Mouse (Mus musculus) stomach, embryonic 16.5 days (tissue): ENCODE data around the gene Cftr. TPM values are rescaled to one million over a fixed set of nuclear protein-coding genes. Genes with fewer than 3 reads are reported as not detected.

Source experiments
- ATAC-seq: fragments of 200-750 bp; cut with Nextera tagmentation; 2 replicates; pipeline ENCODE4 v1.8.0; 2017; ENCODE audit warnings: moderate number of reproducible peaks, moderate TSS enrichment; ENCODE audit not compliant: insufficient read depth, low FRiP score
- H3K27ac ChIP-seq: fragments of 300-500 bp; sonication (generic); 2 replicates; pipeline ENCODE4 v1.5.1; 2014; ENCODE audit warnings: low read length
- H3K27me3 ChIP-seq: fragments of 300-500 bp; sonication (generic); 2 replicates; pipeline ENCODE4 v1.6.1; 2014; ENCODE audit warnings: low read length, control low read depth, mixed read lengths; ENCODE audit not compliant: control insufficient read depth, insufficient read depth
- H3K36me3 ChIP-seq: fragments of 300-500 bp; sonication (generic); 2 replicates; pipeline ENCODE4 v1.6.1; 2014; ENCODE audit warnings: low read length; ENCODE audit not compliant: control insufficient read depth, insufficient read depth
- H3K4me1 ChIP-seq: fragments of 300-500 bp; sonication (generic); 2 replicates; pipeline ENCODE4 v1.6.1; 2014; ENCODE audit warnings: low read length, control low read depth, mixed read lengths; ENCODE audit not compliant: control insufficient read depth, insufficient read depth
- H3K4me2 ChIP-seq: fragments of 300-500 bp; sonication (generic); 2 replicates; pipeline ENCODE4 v1.6.1; 2014; ENCODE audit warnings: low read depth, low read length, mixed read lengths
- H3K4me3 ChIP-seq: fragments of 300-500 bp; sonication (generic); replicated peaks from 2 replicates; pipeline ENCODE4 v1.5.1; 2014; ENCODE audit warnings: mild to moderate bottlenecking, low read length
- H3K9ac ChIP-seq: fragments of 300-500 bp; sonication (generic); 2 replicates; pipeline ENCODE4 v1.6.1; 2014; ENCODE audit warnings: low read length
- H3K9me3 ChIP-seq: fragments of 300-500 bp; sonication (generic); replicated peaks from 2 replicates; pipeline ENCODE4 v1.6.1; 2016; ENCODE audit warnings: low read length, control low read depth; ENCODE audit not compliant: control insufficient read depth
- WGBS: fragments of 180-500 bp; shearing (Covaris S2); extraction: QIAGEN DNeasy Blood & Tissue Kit; methylation state at CpG from one replicate; pipeline ENCODE4 v1.1.7; 2014; 5-methylcytosine and 5-hydroxymethylcytosine counted together
- polyA plus RNA-seq: library from polyadenylated mRNA; unstranded; fragments of >200 nt; fragmentation: Nextera tagmentation; extraction: Ambion mirVana; gene quantifications from 2 replicates; pipeline ENCODE4 v1.2.1, GENCODE M21; 2015

Gene Cftr
- 3.9 and 4.4 TPM in 2 replicates for polyA plus RNA-seq

GRCm38 (mm10) chr6:18170311-18170922 lies at the start of gene Cftr:
Gene Cftr, plus strand, starts transcription at chr6:18170687.
- 2% methylated on average over 38 of the region's 45 CpGs for WGBS
- H3K4me2 ChIP-seq: peak within 1 kb of the TSS; percentile 87
- no peaks in the 10 kb centered on the region for H3K36me3 ChIP-seq

GRCm38 (mm10) chr6:18127206-18127983 lies 43.1 kb upstream of the Cftr start:
- Histone ChIP-seq H3K27me3 (no peaks in the 10 kb centered on the region), H3K27ac (no peak overlapping the region), H3K36me3 (no peaks in the 10 kb centered on the region), H3K4me1 (no peaks in the 10 kb centered on the region), H3K4me3 (no peak overlapping the region), H3K9me3 (no peaks in the 10 kb centered on the region), H3K4me2 (no peak overlapping the region), H3K9ac (no peak overlapping the region)
- 64% methylated on average over 2 of the region's 2 CpGs for WGBS
- no peak for ATAC-seq

More at GRCm38 (mm10) chr6:18170311-18170922, at the start of gene Cftr:
- Histone ChIP-seq H3K9ac (peak within 1 kb of the TSS; percentile 75), H3K4me3 (peak within 1 kb of the TSS; percentile 59), H3K27me3 (no peaks in the 10 kb centered on the region), H3K27ac (no peak within 1 kb of the TSS; the same call in 1 of the 2 replicates), H3K4me1 (peaks cover 2% of the 10 kb centered on the region; the same call in 1 of the 2 replicates), H3K9me3 (no peaks in the 10 kb centered on the region)
- ATAC-seq: peak; percentile 86

- WGBS: 39% methylated on average over 4 of the region's 4 CpGs
- H3K4me3 ChIP-seq: no peak overlapping the region
- H3K27me3 ChIP-seq: no peaks in the 10 kb centered on the region
- H3K9ac ChIP-seq: no peak overlapping the region
- H3K36me3 ChIP-seq: no peaks in the 10 kb centered on the region
- no peak overlapping the region for H3K27ac ChIP-seq
- ATAC-seq: no peak
- H3K4me2 ChIP-seq: no peak overlapping the region
- H3K9me3 ChIP-seq: no peaks in the 10 kb centered on the region
- no peaks in the 10 kb centered on the region for H3K4me1 ChIP-seq
Measured at GRCm38 (mm10) chr6:18128059-18128458, 42.4 kb upstream of the Cftr start.

GRCm38 (mm10) chr6:18135246-18135645 lies 35.2 kb upstream of the Cftr start:
- Histone ChIP-seq H3K36me3 (no peaks in the 10 kb centered on the region), H3K9ac (no peak overlapping the region), H3K4me2 (no peak overlapping the region), H3K27ac (no peak overlapping the region), H3K9me3 (no peaks in the 10 kb centered on the region), H3K4me1 (no peaks in the 10 kb centered on the region), H3K4me3 (no peak overlapping the region), H3K27me3 (no peaks in the 10 kb centered on the region)
- 32% methylated on average over 1 of the region's 1 CpGs for WGBS
- no peak for ATAC-seq

GRCm38 (mm10) chr6:18153031-18153430 lies 17.5 kb upstream of the Cftr start:
- 58% methylated on average over 4 of the region's 4 CpGs for WGBS
- H3K4me2 ChIP-seq: no peak overlapping the region
- no peak for ATAC-seq

GRCm38 (mm10) chr6:18169618-18170017 lies 869 bp upstream of the Cftr start:
- WGBS: 77% methylated on average over 1 of the region's 1 CpGs
- no peak overlapping the region for H3K4me3 ChIP-seq
- ATAC-seq: no peak
- peaks cover 2% of the 10 kb centered on the region; the same call in 1 of the 2 replicates for H3K4me1 ChIP-seq
- peak overlapping the region; percentile 87 for H3K4me2 ChIP-seq
- H3K9ac ChIP-seq: no peak overlapping the region
- no peaks in the 10 kb centered on the region for H3K9me3 ChIP-seq
- no peaks in the 10 kb centered on the region for H3K36me3 ChIP-seq
- no peaks in the 10 kb centered on the region for H3K27me3 ChIP-seq
- no peak overlapping the region for H3K27ac ChIP-seq

More at GRCm38 (mm10) chr6:18153031-18153430, 17.5 kb upstream of the Cftr start:
- H3K36me3 ChIP-seq: no peaks in the 10 kb centered on the region
- H3K27ac ChIP-seq: no peak overlapping the region
- H3K4me3 ChIP-seq: no peak overlapping the region
- no peaks in the 10 kb centered on the region for H3K4me1 ChIP-seq
- no peaks in the 10 kb centered on the region for H3K9me3 ChIP-seq
- no peak overlapping the region for H3K9ac ChIP-seq
- no peaks in the 10 kb centered on the region for H3K27me3 ChIP-seq

- H3K27me3 ChIP-seq: no peaks in the 10 kb centered on the region
- peak overlapping the region; percentile 35; the same call in 1 of the 2 replicates for H3K4me2 ChIP-seq
- peaks cover 2% of the 10 kb centered on the region; the same call in 1 of the 2 replicates for H3K4me1 ChIP-seq
- no peak overlapping the region for H3K9ac ChIP-seq
- H3K9me3 ChIP-seq: no peaks in the 10 kb centered on the region
- 0 out of 2 replicates have a peak, but pooled peaks have one; percentile 10 for ATAC-seq
- 55% methylated on average over 8 of the region's 8 CpGs for WGBS
- H3K36me3 ChIP-seq: no peaks in the 10 kb centered on the region
- H3K27ac ChIP-seq: no peak overlapping the region
- peak overlapping the region; percentile 23 for H3K4me3 ChIP-seq
Measured at GRCm38 (mm10) chr6:18171614-18172013, 1.1 kb downstream of the Cftr start.

GRCm38 (mm10) chr6:18177509-18177908 lies 7.0 kb downstream of the Cftr start:
- no peak overlapping the region for H3K27ac ChIP-seq
- no peaks in the 10 kb centered on the region for H3K27me3 ChIP-seq
- H3K9ac ChIP-seq: no peak overlapping the region
- no peak overlapping the region for H3K4me2 ChIP-seq
- H3K36me3 ChIP-seq: no peaks in the 10 kb centered on the region
- H3K4me3 ChIP-seq: no peak overlapping the region
- no peak for ATAC-seq
- WGBS: 83% methylated on average over 2 of the region's 2 CpGs
- H3K9me3 ChIP-seq: no peaks in the 10 kb centered on the region
- H3K4me1 ChIP-seq: no peaks in the 10 kb centered on the region

GRCm38 (mm10) chr6:18180665-18181064 lies 10.2 kb downstream of the Cftr start:
- H3K27ac ChIP-seq: no peak overlapping the region
- H3K4me3 ChIP-seq: no peak overlapping the region
- ATAC-seq: no peak
- no peak overlapping the region for H3K4me2 ChIP-seq
- H3K9ac ChIP-seq: no peak overlapping the region
- H3K27me3 ChIP-seq: no peaks in the 10 kb centered on the region
- WGBS: 62% methylated on average over 3 of the region's 3 CpGs
- H3K36me3 ChIP-seq: no peaks in the 10 kb centered on the region
- no peaks in the 10 kb centered on the region for H3K4me1 ChIP-seq
- no peaks in the 10 kb centered on the region for H3K9me3 ChIP-seq
